Mouse (Mus musculus): ENCODE measurements around the gene Zfp3. TPM values are rescaled to one million over a fixed set of nuclear protein-coding genes. Genes with fewer than 3 reads are reported as not detected.
A peak's percentile ranks its signal among the peaks of the same experiment; 100 is the strongest.
"Not testable (repeated sequence)": the region's sequence is repeated elsewhere in the genome, so short reads cannot be mapped to it uniquely, and the experiment has no call there.

Gene Zfp3
- polyA plus RNA-seq, 1 experiment from 2014 or later = 16.9 TPM

GRCm38 (mm10) chr11:70741603-70742002 is 22.4 kb upstream of the Zfp3 start:
- no peak overlapping the region for H3K4me2 ChIP-seq (replicated peaks)
- H3K27me3 ChIP-seq = no peaks in the 10 kb centered on the region
- WGBS = 95% methylated on average over 3 of the region's 3 CpGs
- no peak overlapping the region for H3K4me3 ChIP-seq
- no peak overlapping the region for H3K9ac ChIP-seq (replicated peaks)
- no peak overlapping the region for H3K27ac ChIP-seq (replicated peaks)
- no peaks in the 10 kb centered on the region for H3K36me3 ChIP-seq
- no peaks in the 10 kb centered on the region for H3K9me3 ChIP-seq
- H3K4me1 ChIP-seq = no peaks in the 10 kb centered on the region
- ATAC-seq (replicated peaks) = no peak

DNA sequence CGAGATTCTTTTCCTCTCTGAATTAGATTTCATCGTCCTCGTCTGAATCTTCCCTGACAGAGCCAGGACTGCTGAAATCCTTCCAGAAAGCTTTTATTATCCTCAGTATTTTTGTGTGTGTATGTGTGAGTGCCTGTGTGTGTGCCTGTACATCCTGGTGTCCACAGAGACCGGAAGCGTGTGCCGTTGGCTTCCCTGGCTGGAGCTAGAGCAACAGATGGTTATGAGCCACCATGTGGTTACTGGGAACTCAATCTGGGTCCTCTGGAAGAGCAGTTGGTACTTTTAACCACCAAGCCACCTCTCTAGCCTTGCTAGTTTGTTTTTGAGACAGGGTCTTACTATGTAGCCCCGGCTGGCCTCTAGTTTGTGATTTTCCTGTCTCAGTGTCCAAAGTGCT is 21.9 kb upstream of the Zfp3 start:
- no peak for ATAC-seq (replicated peaks)
- no peaks in the 10 kb centered on the region for H3K4me1 ChIP-seq
- H3K27ac ChIP-seq (replicated peaks) = no peak overlapping the region
- H3K4me3 ChIP-seq = no peak overlapping the region
- no peak overlapping the region for H3K4me2 ChIP-seq (replicated peaks)
- no peaks in the 10 kb centered on the region for H3K9me3 ChIP-seq
- H3K27me3 ChIP-seq = no peaks in the 10 kb centered on the region
- no peaks in the 10 kb centered on the region for H3K36me3 ChIP-seq
- no peak overlapping the region for H3K9ac ChIP-seq (replicated peaks)
- WGBS = 92% methylated on average over 7 of the region's 7 CpGs

DNA sequence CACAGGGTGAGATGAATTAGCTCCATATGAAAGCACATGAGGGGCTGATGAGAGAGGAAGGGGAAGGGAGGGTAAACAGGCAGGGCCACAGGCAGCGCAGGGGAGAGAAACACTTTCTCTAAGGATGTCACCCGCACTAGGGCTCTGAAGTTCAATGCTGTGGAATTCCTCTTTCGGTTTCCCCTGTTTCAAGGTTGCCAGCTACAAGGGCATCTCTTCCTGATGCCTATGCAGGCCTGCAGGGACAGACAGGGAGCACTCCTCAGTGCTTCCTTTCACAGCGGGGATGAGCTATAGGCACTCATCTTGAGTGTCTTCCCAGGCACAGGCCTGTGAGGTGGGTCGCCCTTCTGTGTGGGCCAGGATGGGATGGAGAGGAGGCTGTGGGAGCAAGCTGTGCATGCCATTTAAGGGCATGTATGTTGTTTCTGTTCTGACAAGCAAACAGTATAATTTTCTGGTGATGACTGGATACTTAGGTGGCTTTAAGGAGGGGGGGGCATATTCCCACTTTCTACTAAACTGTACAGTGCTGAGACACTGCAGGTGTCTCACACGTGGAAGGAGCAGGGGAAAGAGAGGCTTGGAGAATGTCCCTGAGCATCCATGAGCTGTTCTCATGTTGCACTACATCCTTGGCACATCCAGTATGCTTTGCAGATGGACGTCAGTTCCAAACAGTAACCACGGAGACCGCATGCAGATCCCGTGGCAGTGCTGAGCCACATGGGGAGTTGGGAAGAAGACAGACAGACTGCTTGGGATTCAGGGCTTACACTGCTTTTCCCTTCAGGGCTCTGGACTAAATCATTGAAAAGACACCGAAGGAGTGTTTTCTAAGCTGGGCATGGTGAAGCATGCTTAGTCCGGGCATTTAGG is 21.2 kb upstream of the Zfp3 start:
- Histone ChIP-seq H3K9me3 (no peaks in the 10 kb centered on the region), H3K4me3 (no peak overlapping the region), H3K4me1 (no peaks in the 10 kb centered on the region), H3K27ac (replicated peaks) (no peak overlapping the region), H3K9ac (replicated peaks) (no peak overlapping the region), H3K36me3 (no peaks in the 10 kb centered on the region), H3K4me2 (replicated peaks) (no peak overlapping the region), H3K27me3 (no peaks in the 10 kb centered on the region)
- 79% methylated on average over 12 of the region's 12 CpGs for WGBS
- no peak for ATAC-seq (replicated peaks)

GRCm38 (mm10) chr11:70745636-70746035 is 18.4 kb upstream of the Zfp3 start:
- H3K9ac ChIP-seq (replicated peaks) = no peak overlapping the region
- no peaks in the 10 kb centered on the region for H3K4me1 ChIP-seq
- 85% methylated on average over 7 of the region's 7 CpGs for WGBS
- ATAC-seq (replicated peaks) = no peak
- H3K27ac ChIP-seq (replicated peaks) = no peak overlapping the region
- H3K9me3 ChIP-seq = no peaks in the 10 kb centered on the region
- H3K4me2 ChIP-seq (replicated peaks) = no peak overlapping the region
- H3K27me3 ChIP-seq = no peaks in the 10 kb centered on the region
- H3K4me3 ChIP-seq = no peak overlapping the region
- H3K36me3 ChIP-seq = no peaks in the 10 kb centered on the region

DNA sequence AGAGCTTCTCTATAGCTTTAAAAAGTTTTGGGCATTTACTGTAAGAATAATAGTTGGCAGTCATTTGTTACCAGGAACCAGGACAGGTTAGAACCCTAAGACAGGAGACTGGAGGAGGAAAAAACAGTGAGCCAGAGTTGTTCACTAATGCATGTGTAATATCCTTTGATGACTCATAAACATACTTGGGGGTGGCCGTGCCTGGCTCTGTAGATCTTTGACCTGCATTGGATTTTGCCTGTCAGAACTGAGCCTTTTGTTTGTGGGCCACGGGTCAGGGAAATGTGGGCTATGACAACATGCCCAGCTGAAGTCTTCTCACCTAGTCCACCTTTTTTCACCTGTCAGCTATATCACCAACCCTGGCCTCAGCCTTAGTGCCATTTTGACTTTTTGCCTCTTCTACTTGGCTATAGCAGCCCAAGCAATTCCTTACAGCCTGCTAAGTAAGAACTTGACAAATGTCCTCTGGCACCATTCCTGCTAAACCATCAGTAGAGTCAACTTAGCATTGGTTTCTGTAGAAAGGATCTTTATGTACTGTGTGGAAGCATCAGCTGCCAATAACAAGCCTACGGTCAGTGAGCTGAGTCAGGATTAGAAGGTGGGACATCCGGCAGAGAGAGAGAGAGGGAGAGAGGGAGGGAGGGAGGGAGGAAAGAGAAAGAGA is 16.0 kb upstream of the Zfp3 start:
- Histone ChIP-seq H3K36me3 (no peaks in the 10 kb centered on the region), H3K9ac (replicated peaks) (no peak overlapping the region), H3K4me3 (no peak overlapping the region), H3K4me1 (no peaks in the 10 kb centered on the region), H3K4me2 (replicated peaks) (no peak overlapping the region), H3K27me3 (no peaks in the 10 kb centered on the region), H3K9me3 (no peaks in the 10 kb centered on the region), H3K27ac (replicated peaks) (no peak overlapping the region)
- WGBS = 87% methylated on average over 4 of the region's 4 CpGs
- no peak for ATAC-seq (replicated peaks)

- Histone ChIP-seq H3K9ac (replicated peaks) (no peak overlapping the region), H3K9me3 (no peaks in the 10 kb centered on the region), H3K36me3 (no peaks in the 10 kb centered on the region), H3K27me3 (peaks cover 2% of the 10 kb centered on the region; the same call in 1 of the 2 replicates), H3K4me1 (no peaks in the 10 kb centered on the region), H3K27ac (replicated peaks) (no peak overlapping the region), H3K4me2 (replicated peaks) (no peak overlapping the region), H3K4me3 (no peak overlapping the region)
- WGBS = 81% methylated on average over 4 of the region's 4 CpGs
- ATAC-seq (replicated peaks) = no peak
These were observed 11.5 kb upstream of the Zfp3 start for GRCm38 (mm10) chr11:70752337-70753017.

DNA sequence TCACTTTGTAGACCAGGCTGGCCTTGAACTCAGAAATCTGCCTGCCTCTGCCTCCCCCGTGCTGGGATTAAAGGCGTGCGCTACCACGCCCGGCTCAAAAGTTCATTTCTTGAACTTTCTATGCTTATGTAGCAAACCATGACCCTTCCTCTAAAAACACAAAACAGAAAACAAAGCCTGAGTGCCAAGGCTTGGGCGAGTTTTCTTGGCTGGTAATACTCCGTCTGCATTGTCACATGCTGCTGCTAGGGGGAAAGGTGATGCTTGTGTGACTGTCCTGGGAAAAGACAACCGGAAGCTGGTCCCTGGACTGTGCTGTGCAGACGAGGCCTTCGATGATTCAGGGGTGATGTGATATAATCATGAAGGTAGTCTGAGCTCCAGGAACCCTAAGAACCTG is 10.9 kb upstream of the Zfp3 start:
- Histone ChIP-seq H3K36me3 (no peaks in the 10 kb centered on the region), H3K4me1 (no peaks in the 10 kb centered on the region), H3K4me2 (replicated peaks) (no peak overlapping the region), H3K9ac (replicated peaks) (no peak overlapping the region), H3K27ac (replicated peaks) (no peak overlapping the region), H3K4me3 (no peak overlapping the region), H3K27me3 (peaks cover 2% of the 10 kb centered on the region; the same call in 1 of the 2 replicates), H3K9me3 (no peaks in the 10 kb centered on the region)
- 90% methylated on average over 10 of the region's 10 CpGs for WGBS
- no peak for ATAC-seq (replicated peaks)

DNA sequence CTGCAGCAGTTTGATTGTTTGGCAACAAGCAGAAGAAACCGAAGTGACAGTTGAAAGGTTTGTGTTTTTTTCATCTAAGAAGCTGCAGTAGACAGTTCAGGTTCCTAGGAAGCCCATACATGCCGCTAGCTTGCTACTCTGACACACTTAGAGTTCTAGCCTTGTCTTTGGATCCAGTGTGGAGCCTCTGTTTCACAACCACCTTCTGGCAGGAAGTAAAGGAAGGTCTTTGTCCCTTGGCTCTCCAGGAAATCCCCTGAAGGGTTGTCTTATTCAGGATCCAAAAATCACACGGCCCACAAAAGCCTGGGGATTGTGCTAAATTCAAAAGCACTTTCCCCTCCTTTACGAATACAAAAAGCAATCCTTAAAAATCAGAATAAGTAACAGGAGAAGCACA is 9.5 kb upstream of the Zfp3 start:
- no peak overlapping the region for H3K27ac ChIP-seq (replicated peaks)
- no peak overlapping the region for H3K4me3 ChIP-seq
- no peak overlapping the region for H3K4me2 ChIP-seq (replicated peaks)
- H3K9ac ChIP-seq (replicated peaks) = no peak overlapping the region
- H3K36me3 ChIP-seq = no peaks in the 10 kb centered on the region
- 43% methylated on average over 4 of the region's 4 CpGs for WGBS
- no peaks in the 10 kb centered on the region for H3K4me1 ChIP-seq
- H3K9me3 ChIP-seq = no peaks in the 10 kb centered on the region
- H3K27me3 ChIP-seq = peaks cover 2% of the 10 kb centered on the region; the same call in 1 of the 2 replicates
- no peak for ATAC-seq (replicated peaks)

GRCm38 (mm10) chr11:70754958-70755357 is 9.1 kb upstream of the Zfp3 start:
- Histone ChIP-seq H3K4me1 (no peaks in the 10 kb centered on the region), H3K4me3 (no peak overlapping the region), H3K9me3 (no peaks in the 10 kb centered on the region), H3K36me3 (no peaks in the 10 kb centered on the region), H3K27ac (replicated peaks) (no peak overlapping the region), H3K27me3 (peaks cover 2% of the 10 kb centered on the region; the same call in 1 of the 2 replicates), H3K9ac (replicated peaks) (no peak overlapping the region), H3K4me2 (replicated peaks) (no peak overlapping the region)
- 48% methylated on average over 7 of the region's 7 CpGs for WGBS
- no peak for ATAC-seq (replicated peaks)

- H3K4me3 ChIP-seq = no peak overlapping the region
- H3K9me3 ChIP-seq = no peaks in the 10 kb centered on the region
- whole genome bisulfite sequencing = 7% methylated on average over 7 of the region's 7 CpGs
- peaks cover 2% of the 10 kb centered on the region; the same call in 1 of the 2 replicates for H3K27me3 ChIP-seq
- no peak for ATAC-seq (replicated peaks)
- no peaks in the 10 kb centered on the region for H3K36me3 ChIP-seq
- H3K4me1 ChIP-seq = no peaks in the 10 kb centered on the region
- no peak overlapping the region for H3K27ac ChIP-seq (replicated peaks)
- no peak overlapping the region for H3K4me2 ChIP-seq (replicated peaks)
- H3K9ac ChIP-seq (replicated peaks) = 0 out of 2 replicates have a peak overlapping the region, but pooled peaks have one; percentile 32
These were observed 8.4 kb upstream of the Zfp3 start for GRCm38 (mm10) chr11:70755645-70756044.

- H3K4me2 ChIP-seq (replicated peaks); H3K27me3 ChIP-seq; H3K9ac ChIP-seq (replicated peaks); H3K4me3 ChIP-seq; H3K36me3 ChIP-seq; H3K9me3 ChIP-seq; H3K27ac ChIP-seq (replicated peaks); ATAC-seq (replicated peaks): not testable (repeated sequence)
- peaks cover 10% of the 10 kb centered on the region for H3K4me1 ChIP-seq
- WGBS = 60% methylated on average over 3 of the region's 3 CpGs
These were observed 3.6 kb upstream of the Zfp3 start for GRCm38 (mm10) chr11:70760446-70760845.

DNA sequence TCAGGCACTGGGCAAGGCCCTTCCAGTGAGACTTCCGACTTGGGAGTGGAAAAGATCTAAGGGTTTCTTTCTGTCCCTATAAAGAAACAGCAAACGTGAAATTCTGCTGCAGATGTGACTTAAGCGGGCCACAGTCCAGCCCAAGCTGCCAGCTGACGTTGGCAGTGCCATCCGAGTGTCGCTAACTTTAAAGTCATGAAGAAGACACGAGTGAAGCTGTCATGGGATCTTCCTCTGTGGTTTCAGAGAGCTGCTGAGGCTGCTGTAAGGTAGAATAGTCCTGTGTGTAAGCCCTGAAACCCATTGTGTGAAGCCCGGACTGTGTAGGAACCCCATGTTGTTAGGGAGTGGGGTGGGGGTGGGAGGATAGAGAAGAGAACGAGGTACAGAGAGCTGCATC is 1.4 kb upstream of the Zfp3 start:
- Histone ChIP-seq H3K9me3 (no peaks in the 10 kb centered on the region), H3K9ac (replicated peaks) (no peak overlapping the region), H3K27ac (replicated peaks) (no peak overlapping the region), H3K36me3 (no peaks in the 10 kb centered on the region), H3K4me1 (peaks cover 15% of the 10 kb centered on the region), H3K4me3 (no peak overlapping the region), H3K27me3 (no peaks in the 10 kb centered on the region), H3K4me2 (replicated peaks) (no peak overlapping the region)
- 83% methylated on average over 9 of the region's 9 CpGs for WGBS
- no peak for ATAC-seq (replicated peaks)

All from forebrain, embryonic 15.5 days (tissue).